Mouse (Mus musculus): ENCODE data around the gene Dusp2. TPM values are rescaled to one million over a fixed set of nuclear protein-coding genes. Genes with fewer than 3 reads are reported as not detected.
"Not testable (repeated sequence)": the region's sequence is repeated elsewhere in the genome, so short reads cannot be mapped to it uniquely, and the experiment has no call there.

The Dusp2 gene
- 2.9 and 3.0 TPM in 2 replicates for polyA plus RNA-seq (2012; rRNA removed)

DNA sequence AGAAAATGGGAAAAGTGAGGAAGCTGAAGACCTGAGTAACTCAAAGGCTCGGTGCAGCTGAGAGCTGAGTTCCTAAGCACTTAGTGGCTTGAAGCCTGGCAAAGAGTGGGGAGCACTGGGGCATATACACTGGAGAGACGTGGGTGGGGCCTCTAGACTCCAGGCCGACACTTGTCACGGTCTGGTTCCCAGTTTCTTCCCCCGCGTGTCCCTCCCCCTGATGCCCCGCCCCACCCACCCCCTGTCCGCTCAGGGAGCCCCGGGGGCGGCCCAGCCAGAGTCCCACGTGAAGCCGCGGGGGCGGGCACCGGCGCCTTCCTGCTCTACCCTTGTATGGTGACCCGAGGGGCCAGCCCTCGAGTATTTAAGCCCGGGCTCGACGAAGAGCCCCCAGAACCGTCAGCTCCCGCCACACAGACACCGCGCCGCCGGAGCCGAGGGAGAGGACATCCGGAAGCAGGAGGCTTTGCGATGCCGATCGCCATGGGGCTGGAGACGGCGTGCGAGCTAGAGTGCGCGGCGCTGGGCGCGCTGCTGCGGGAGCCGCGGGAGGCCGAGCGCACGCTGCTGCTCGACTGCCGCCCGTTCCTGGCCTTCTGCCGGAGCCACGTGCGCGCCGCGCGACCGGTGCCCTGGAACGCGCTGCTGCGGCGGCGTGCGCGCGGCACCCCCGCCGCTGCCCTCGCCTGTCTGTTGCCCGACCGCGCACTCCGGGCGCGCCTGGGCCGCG lies at the start of gene Dusp2:
Gene Dusp2, plus strand, starts transcription at position 393 of the 730 bp plus-strand sequence.
- DNase-seq (ENCODE audit: low spot score): peak; percentile 59

DNA sequence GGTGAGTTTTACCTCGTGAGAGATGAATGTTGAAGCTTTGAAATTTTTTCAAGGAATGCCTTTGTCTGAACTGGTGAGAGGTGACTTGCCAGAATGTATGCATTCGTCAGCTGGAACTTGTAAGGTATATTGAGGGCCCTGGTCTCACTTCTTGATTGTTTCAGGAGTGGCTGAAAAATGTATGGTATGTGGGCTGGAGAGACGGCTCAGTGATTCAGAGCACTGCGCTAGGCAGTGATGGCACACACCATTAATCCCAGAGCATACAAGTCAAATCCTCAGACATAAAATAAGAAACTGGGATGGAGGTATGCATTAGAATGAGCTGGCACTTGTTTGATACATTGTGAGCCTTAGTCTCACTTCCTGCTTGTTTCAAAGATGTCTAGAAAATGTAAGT lies 43.7 kb upstream of the Dusp2 start:
- no peak for DNase-seq (ENCODE audit: low spot score)

- no peak for DNase-seq (ENCODE audit: low spot score)
Measured at GRCm38 (mm10) chr2:127297001-127297805, 38.8 kb upstream of the Dusp2 start.

DNA sequence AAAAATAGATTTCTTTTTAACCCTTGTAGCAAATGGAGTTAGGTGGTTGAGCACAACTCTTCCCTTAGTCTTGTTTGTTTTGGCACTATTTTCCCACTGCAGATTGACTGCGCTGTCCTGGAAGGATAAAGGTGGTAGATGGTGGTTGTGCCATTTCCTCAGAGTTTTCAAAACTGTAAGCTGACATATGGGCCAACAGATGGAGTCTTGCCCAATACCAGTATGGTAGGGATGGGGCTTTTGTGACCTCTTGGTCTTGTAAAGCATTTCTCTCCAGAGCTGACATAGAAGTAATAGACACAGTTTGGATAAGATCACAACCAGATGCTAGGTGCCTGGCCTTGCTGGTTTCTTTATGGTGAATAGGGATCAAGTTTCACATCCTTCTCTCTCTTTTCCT lies 37.9 kb upstream of the Dusp2 start:
- DNase-seq (ENCODE audit: low spot score): no peak

DNA sequence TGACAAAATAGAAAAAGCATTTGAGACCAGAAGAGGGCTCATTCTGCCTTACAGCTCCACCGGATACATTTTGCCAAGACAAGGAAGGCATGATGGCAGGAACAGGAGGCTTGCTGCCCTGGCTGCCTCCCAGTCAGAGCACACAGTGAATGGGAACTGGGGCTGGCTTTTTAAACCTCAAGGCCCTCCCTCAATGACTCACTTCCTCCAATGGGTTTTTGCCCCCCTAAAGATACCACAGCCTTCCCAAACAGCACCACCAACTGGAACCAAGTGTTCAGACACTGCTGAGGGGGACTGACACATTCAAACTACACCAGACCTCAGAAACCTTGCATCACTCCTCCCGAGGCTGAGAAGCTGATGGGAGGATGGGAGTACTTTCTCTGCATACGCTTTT lies 35.3 kb upstream of the Dusp2 start:
- DNase-seq (ENCODE audit: low spot score): no peak

- DNase-seq (ENCODE audit: low spot score): no peak
Measured at GRCm38 (mm10) chr2:127301883-127302282, 34.1 kb upstream of the Dusp2 start.

GRCm38 (mm10) chr2:127304192-127304591 lies 31.8 kb upstream of the Dusp2 start:
- not testable (repeated sequence) for DNase-seq (ENCODE audit: low spot score)

GRCm38 (mm10) chr2:127304609-127305210 lies 31.2 kb upstream of the Dusp2 start:
- no peak for DNase-seq (ENCODE audit: low spot score)

GRCm38 (mm10) chr2:127306123-127306522 lies 29.8 kb upstream of the Dusp2 start:
- DNase-seq (ENCODE audit: low spot score): no peak

DNA sequence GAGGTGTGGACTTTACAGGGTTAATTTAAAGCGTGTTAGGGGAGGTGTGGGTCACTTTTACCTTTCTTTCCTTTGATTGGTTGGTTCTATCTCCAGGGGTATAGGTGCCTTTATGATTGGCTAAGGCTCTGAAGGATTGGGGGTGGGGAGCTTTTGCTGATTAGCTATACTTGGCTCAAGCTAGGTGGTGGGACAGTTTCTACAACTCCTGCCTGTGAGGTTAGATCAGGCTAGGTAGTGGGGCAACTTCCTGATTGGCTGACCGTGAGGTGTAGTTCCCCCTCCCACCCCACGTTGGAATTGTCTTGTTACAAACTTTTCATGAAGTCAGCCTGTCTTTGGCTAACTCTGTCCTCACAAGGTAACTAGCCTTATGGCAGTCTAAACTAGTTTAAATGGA lies 28.8 kb upstream of the Dusp2 start:
- no peak for DNase-seq (ENCODE audit: low spot score)

DNA sequence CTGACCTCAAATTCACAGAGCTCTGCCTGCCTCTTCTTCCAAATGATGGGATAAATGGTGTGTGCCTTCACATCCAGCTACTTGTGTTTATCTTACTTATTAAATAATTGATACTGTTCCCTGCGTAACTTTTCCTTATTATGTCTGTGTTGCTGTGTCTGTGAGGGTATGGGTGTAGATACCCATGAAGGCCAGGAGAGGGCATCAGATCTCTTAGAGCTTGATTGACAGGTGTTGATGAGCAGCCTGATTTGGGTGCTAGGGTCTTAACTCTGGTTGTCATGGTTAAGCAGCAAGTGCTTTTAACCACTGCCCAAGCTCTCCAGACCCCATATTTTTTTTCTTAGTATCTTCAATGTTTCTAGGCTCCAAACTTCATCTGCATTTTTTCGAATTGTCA lies 27.3 kb upstream of the Dusp2 start:
- DNase-seq (ENCODE audit: low spot score): no peak

DNA sequence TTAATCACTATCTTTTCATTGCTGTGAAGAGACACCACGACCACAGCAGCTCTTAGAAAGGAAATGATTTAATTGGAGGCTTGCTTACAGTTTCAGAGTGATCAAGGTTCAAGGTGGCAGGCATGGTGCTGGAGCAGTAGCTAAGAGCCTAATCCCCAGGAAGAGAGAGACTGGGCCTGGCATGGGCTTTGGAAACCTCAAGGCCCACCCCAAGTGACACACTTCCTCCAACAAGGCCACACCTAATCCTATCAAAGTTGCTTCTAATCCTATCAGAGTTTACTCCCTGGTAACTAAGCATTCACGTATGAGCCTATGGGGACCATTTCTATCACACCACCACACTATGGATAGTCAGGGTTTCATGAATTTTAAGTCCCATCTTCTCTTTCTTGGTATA lies 25.7 kb upstream of the Dusp2 start:
- no peak for DNase-seq (ENCODE audit: low spot score)

DNA sequence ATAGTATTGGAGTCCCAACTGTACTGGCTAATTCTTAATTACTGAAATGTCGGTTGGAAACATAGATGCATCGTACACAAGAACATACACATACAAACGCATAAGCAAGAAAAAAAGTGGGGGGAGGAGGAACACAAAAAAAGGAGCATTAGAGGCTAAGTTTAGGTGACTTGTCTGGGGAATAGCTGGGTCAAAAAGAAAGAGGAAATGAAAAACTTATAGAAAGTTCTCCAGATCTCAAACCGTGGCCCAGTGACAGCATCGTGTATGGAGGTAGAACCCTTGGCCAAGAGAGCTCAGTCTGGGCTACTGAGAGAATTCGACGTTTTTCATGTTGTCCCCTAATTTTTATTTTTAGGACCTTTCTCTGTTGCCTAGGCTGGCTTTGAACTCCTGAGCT lies 25.3 kb upstream of the Dusp2 start:
- DNase-seq (ENCODE audit: low spot score): no peak

DNA sequence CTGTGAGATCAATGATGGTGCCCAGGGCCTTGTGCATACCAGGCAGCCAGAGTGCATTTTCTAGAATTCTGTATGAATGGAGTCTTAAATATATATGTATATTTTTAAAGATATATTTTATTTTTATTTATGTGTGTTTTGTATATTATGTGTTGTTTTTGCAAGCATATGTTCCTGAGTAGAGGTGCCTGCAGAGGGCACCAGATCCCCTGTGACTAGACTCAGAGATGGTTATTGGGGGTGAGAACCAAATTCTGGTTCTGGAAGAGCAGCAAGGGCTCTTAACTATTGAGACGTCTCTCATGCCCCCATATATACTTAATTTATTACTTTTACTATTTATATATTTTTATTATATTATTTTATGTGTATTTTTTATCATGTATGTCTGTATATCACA lies 24.8 kb upstream of the Dusp2 start:
- no peak for DNase-seq (ENCODE audit: low spot score)

DNA sequence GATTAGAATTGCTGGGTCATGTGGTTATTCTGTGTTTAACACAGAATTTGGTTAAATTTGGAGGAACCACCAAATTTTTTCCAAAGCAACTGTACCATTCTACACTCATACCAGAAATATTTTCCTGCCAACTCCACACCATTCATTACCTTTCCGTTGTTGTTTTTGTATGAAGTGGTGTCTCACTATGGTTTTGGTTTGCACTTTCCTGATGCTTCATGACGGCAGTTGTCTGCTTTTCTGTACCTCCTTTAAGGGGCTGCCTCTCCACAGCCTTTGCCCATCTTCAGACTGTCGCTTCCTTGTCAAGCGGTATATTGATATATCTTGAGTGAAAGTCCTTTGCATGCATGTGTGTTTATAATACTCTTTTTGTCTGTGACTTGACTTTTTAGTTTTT lies 23.2 kb upstream of the Dusp2 start:
- no peak for DNase-seq (ENCODE audit: low spot score)

DNA sequence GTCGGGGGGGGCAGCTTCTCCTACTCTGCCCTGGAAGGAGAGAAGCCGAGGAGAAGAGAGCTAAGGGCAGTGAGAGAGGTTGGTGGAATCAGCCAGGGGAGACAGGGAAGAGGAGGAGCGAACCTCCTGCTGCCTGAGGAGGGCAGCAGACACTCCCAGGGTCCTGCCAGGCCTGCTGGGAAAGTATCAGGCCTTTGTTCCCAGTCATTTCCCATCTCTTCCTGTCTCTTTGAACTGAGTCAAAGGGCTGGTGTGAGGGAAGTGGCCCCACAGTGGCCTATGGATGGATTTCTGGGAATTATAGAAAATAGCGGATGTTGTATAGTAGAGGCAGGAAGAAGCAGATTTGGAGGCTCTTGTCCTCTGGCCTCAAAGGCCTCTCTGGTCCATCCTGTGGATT lies 22.1 kb upstream of the Dusp2 start:
- no peak for DNase-seq (ENCODE audit: low spot score)

- DNase-seq (ENCODE audit: low spot score): no peak
Measured at GRCm38 (mm10) chr2:127314467-127315154, 21.3 kb upstream of the Dusp2 start.

DNA sequence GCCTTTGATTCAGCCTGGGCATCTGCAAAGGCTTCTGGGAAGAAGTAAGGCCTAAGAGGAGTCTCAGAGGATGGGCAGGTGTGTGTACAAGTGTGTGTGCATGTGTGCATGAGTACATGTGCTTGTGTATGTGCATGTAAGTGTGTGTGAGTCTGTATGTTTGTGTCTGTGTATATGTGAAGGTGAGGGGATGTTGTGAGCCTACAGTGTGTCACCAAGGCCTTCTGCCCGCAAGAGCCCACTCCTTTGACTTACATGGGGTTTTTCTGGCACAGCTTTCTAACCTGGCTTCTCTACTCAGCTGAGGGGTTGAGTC lies 20.8 kb upstream of the Dusp2 start:
- DNase-seq (ENCODE audit: low spot score): no peak

DNA sequence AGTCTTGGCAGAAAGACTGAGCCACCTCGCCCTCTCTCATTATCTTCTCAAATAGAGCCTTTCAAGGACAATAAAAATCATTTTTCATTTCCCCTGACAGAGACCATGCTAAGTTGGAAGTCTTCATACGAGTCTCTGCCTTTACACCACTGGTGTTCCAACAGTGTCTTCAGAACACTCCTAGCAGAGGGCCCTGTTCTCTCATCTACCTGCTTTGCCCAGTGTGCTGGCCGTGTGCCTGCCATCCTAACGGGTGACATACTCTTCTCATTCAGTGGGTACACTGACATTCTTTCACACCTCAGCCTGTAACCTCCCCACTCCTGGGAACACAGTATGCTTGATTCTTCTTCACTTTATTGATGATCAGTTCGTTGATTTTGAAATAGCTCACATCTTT lies 19.5 kb upstream of the Dusp2 start:
- DNase-seq (ENCODE audit: low spot score): no peak

- no peak for DNase-seq (ENCODE audit: low spot score)
Measured at GRCm38 (mm10) chr2:127318136-127318535, 17.8 kb upstream of the Dusp2 start.

DNA sequence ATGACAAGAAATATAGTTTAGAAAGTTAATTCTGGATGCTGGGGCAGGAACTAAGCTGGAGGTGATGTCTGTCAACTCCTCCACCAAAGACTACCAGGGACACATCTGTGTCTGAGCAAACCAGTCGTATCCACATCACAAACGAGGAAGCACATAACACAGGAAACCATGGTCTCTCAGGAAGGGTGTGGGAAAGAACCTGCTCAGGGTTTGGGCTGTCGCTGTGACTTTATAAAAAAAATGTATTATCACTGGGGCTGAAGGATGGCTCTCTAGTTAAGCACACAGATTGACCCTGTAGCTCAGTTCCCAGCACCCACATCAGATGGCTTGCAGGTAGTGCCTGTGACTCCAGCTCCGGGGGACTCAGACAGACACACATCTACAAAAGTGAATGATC lies 16.9 kb upstream of the Dusp2 start:
- DNase-seq (ENCODE audit: low spot score): no peak

DNA sequence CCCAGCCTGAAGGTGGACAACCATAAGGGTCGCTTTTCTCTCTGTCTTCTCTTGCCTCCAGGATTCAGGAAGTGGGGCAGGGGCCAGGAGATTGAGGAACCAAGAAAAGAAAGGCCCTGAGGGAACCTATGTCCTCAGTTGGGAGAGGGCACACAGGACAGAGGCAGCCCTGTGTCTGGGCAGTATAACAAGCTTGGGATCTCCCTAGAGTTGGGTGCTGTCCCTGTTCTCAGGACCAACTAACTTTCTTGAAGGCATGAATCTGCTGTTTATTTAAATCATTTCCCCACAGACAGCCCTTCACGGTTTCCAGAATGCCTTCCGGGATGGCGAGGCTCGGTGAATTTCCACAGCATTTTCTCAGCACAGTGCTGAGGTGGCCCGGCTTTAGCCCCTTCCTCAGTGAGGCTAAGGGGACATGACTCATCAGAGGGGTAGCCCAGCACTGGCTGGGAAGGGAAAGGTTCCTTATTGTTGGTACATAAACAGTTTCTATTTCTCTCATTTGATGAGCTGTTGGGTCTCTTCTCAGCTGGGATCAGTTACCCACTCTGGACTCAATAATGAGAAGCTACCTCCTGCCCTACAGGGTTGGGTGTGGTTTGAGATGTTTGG lies 13.2 kb upstream of the Dusp2 start:
- DNase-seq (ENCODE audit: low spot score): no peak
